Mouse (Mus musculus) kidney, embryonic 15.5 days (tissue): ENCODE measurements around the gene Camta1. TPM values are rescaled to one million over a fixed set of nuclear protein-coding genes. Genes with fewer than 3 reads are reported as not detected.
A peak's percentile ranks its signal among the peaks of the same experiment; 100 is the strongest.

ENCODE experiments used
- ATAC-seq: fragments of 200-750 bp; cut with Nextera tagmentation; replicated peaks from 2 replicates; pipeline ENCODE4 v1.8.0; 2017; ENCODE audit warnings: moderate TSS enrichment; ENCODE audit not compliant: low FRiP score
- H3K27ac ChIP-seq: fragments of 300-500 bp; sonication (generic); 2 replicates; pipeline ENCODE4 v1.5.1; 2015; ENCODE audit warnings: mild to moderate bottlenecking, inconsistent platforms
- H3K27me3 ChIP-seq: fragments of 300-500 bp; sonication (generic); 2 replicates; pipeline ENCODE4 v1.6.1; 2015; ENCODE audit warnings: inconsistent platforms
- H3K36me3 ChIP-seq: fragments of 300-500 bp; sonication (generic); 2 replicates; pipeline ENCODE4 v1.6.1; 2015; ENCODE audit warnings: inconsistent platforms
- H3K4me1 ChIP-seq: fragments of 300-500 bp; sonication (generic); 2 replicates; pipeline ENCODE4 v1.6.1; 2015; ENCODE audit warnings: inconsistent platforms
- H3K4me2 ChIP-seq: fragments of 300-500 bp; sonication (generic); 2 replicates; pipeline ENCODE4 v1.6.1; 2015; ENCODE audit warnings: moderate library complexity, mild to moderate bottlenecking, inconsistent platforms
- H3K4me3 ChIP-seq: fragments of 300-500 bp; sonication (generic); replicated peaks from 2 replicates; pipeline ENCODE4 v1.5.1; 2015; ENCODE audit warnings: mild to moderate bottlenecking, inconsistent platforms
- H3K9ac ChIP-seq: fragments of 300-500 bp; sonication (generic); 2 replicates; pipeline ENCODE4 v1.6.1; 2015; ENCODE audit warnings: mild to moderate bottlenecking, inconsistent platforms
- H3K9me3 ChIP-seq: fragments of 300-500 bp; sonication (generic); replicated peaks from 2 replicates; pipeline ENCODE4 v1.6.1; 2016; ENCODE audit warnings: inconsistent platforms
- WGBS: fragments of 180-500 bp; shearing (Covaris S2); methylation state at CpG from one replicate; pipeline ENCODE4 v1.1.7; 2015; ENCODE audit warnings: mixed read lengths; 5-methylcytosine and 5-hydroxymethylcytosine counted together
- polyA plus RNA-seq: library from polyadenylated mRNA; unstranded; fragments of >200 nt; fragmentation: Nextera tagmentation; extraction: Ambion mirVana; gene quantifications from 2 replicates; pipeline ENCODE4 v1.2.1, GENCODE M21; 2015

Camta1 gene
- polyA plus RNA-seq, 1 experiment from 2014 or later: 87.9 TPM

DNA sequence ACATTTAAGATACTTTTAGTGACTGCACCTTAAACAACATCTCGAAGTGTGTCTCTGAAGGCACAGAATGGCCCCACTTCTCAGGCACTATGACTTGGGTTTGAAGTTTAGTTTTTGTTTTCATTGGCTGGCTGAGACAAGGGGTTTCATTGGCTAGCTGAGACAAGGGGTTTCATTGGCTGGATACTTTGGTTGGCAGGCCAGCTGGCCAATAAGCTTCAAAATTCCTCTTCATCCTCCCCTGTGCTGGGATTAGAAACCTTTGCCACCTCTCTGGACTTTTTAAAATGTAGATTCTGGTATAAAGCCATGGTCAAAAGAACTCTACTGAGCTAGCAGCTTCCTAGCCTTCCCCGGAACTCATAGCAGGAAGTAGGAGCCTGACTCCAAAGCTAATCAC is 219.3 kb downstream of the Camta1 start:
- Histone ChIP-seq H3K4me3 (no peak overlapping the region), H3K27ac (no peak overlapping the region), H3K36me3 (no peaks in the 10 kb centered on the region), H3K27me3 (peaks cover 17% of the 10 kb centered on the region), H3K4me1 (peaks cover 14% of the 10 kb centered on the region), H3K4me2 (no peak overlapping the region), H3K9me3 (no peaks in the 10 kb centered on the region), H3K9ac (no peak overlapping the region)
- 85% methylated on average over 2 of the region's 2 CpGs for WGBS
- ATAC-seq: no peak

DNA sequence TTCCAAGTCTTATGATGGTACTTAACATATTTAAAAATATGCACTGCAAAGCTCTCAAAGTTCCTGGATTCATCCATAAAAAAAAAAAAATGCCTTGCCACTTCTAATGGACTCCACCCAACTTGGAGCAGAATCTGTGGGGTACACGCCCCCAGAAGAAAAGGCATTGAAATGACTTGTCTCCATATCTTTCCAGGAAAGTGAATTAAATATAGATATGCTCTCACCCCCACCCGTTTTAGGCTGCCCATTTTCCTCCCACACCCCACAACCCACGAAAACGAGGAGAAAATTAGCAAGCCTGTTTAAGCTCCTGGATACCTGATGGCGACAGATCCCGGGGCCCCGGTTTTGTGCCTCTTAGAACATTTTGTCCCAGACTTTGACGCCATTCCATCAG is 220.7 kb downstream of the Camta1 start:
- Histone ChIP-seq H3K9me3 (no peaks in the 10 kb centered on the region), H3K27ac (no peak overlapping the region), H3K36me3 (no peaks in the 10 kb centered on the region), H3K4me3 (no peak overlapping the region), H3K9ac (no peak overlapping the region), H3K4me2 (no peak overlapping the region), H3K27me3 (peaks cover 17% of the 10 kb centered on the region), H3K4me1 (peaks cover 21% of the 10 kb centered on the region)
- 81% methylated on average over 8 of the region's 8 CpGs for WGBS
- no peak for ATAC-seq

DNA sequence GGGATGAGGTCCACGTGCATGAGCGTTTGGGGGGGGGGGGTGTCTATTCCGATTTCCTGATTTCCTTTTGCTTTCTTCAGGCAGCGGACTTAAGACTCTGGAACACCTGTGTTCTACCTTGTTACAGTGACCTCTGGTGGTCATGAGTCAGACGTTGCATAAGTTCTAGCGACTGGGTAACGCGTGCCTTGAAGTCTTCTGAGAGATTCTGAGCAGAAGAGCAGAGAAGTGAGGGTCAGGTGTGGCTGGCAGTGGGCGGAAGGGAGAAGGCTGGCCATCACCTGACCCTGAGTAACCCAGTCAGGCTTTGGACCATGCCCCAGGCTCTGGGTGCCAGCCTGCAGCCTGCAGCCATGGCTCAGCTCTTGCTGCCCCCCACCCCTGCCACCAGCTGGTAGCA is 222.7 kb downstream of the Camta1 start:
- Histone ChIP-seq H3K4me2 (no peak overlapping the region), H3K9me3 (no peaks in the 10 kb centered on the region), H3K4me1 (peaks cover 39% of the 10 kb centered on the region), H3K36me3 (no peaks in the 10 kb centered on the region), H3K27me3 (peaks cover 17% of the 10 kb centered on the region), H3K9ac (no peak overlapping the region), H3K4me3 (no peak overlapping the region), H3K27ac (no peak overlapping the region)
- 18% methylated on average over 9 of the region's 9 CpGs for WGBS
- ATAC-seq: no peak

- no peak overlapping the region for H3K4me2 ChIP-seq
- peak; percentile 71 for ATAC-seq
- 29% methylated on average over 9 of the region's 9 CpGs for WGBS
- H3K4me3 ChIP-seq: no peak overlapping the region
- peaks cover 46% of the 10 kb centered on the region for H3K4me1 ChIP-seq
- no peaks in the 10 kb centered on the region for H3K36me3 ChIP-seq
- H3K9ac ChIP-seq: no peak overlapping the region
- no peaks in the 10 kb centered on the region for H3K9me3 ChIP-seq
- no peak overlapping the region for H3K27ac ChIP-seq
- H3K27me3 ChIP-seq: peaks cover 17% of the 10 kb centered on the region
These were observed 224.3 kb downstream of the Camta1 start for GRCm38 (mm10) chr4:151637348-151637747.

DNA sequence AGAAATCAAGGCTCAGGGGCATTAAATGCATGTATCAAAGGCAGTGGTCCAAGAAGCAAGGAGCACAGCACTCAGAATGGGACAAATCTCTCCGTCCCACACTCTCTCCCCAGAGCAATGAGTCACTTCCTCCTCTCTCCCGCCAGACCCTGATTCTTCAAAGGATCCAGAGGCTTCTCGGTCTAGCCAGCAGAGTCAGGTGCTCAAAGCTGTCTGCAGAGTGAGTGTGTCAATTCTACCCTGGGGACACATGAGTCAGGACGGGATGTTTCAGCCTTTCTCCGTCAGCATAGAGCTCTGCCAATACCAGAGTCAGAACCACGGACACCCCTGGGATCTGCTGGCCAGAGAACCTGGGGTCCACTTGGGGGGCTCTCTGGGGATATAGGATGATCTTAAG is 226.9 kb downstream of the Camta1 start:
- peaks cover 4% of the 10 kb centered on the region; the same call in 1 of the 2 replicates for H3K27me3 ChIP-seq
- H3K4me2 ChIP-seq: no peak overlapping the region
- WGBS: 21% methylated on average over 6 of the region's 6 CpGs
- H3K36me3 ChIP-seq: no peaks in the 10 kb centered on the region
- H3K9me3 ChIP-seq: no peaks in the 10 kb centered on the region
- H3K9ac ChIP-seq: no peak overlapping the region
- no peak overlapping the region for H3K4me3 ChIP-seq
- peaks cover 69% of the 10 kb centered on the region for H3K4me1 ChIP-seq
- ATAC-seq: no peak
- no peak overlapping the region for H3K27ac ChIP-seq

DNA sequence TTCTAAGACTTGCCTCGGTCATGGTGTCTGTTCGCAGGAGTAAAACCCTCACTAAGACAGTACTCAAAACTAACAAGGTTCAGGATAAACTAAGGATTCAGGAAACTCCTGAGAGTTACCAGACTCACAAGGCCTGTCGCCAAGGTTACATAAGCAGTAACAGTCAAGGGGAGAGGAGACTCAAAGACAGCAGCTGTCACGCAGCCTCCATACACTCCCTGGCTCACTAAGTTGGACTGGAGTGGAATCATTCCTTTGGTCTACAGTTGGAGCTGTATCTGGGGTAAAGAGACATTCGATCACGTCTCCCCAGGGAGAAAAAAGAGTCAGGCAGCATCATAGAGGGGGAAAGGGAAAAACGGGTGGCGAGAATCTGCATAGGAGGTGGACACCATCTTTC is 227.9 kb downstream of the Camta1 start:
- no peaks in the 10 kb centered on the region for H3K9me3 ChIP-seq
- H3K4me2 ChIP-seq: no peak overlapping the region
- no peak for ATAC-seq
- H3K4me1 ChIP-seq: peaks cover 69% of the 10 kb centered on the region
- no peak overlapping the region for H3K4me3 ChIP-seq
- WGBS: 86% methylated on average over 8 of the region's 8 CpGs
- no peaks in the 10 kb centered on the region for H3K36me3 ChIP-seq
- H3K9ac ChIP-seq: no peak overlapping the region
- H3K27ac ChIP-seq: no peak overlapping the region
- H3K27me3 ChIP-seq: no peaks in the 10 kb centered on the region; the same call in 1 of the 2 replicates

DNA sequence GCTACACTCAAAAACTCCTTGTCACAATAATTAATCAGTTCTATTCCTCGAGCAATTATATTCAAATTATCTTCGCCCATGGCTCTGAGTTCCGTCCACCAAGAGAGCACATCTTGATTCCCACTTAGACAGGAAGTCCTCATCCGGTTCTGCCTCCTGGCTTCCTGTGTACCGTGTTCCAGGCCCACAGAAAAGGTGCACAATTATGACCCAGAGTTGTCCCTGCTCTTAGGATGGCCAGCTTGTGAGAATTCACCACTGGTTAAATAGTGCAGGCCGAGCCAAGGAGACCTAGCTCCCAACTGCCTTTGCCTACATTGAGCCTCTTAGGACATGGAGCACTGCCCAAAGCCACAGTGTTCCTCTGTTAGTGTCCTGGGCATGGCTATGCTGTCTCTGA is 229.4 kb downstream of the Camta1 start:
- no peak overlapping the region for H3K9ac ChIP-seq
- WGBS: 80% methylated on average over 6 of the region's 6 CpGs
- H3K36me3 ChIP-seq: no peaks in the 10 kb centered on the region
- H3K27ac ChIP-seq: no peak overlapping the region
- no peaks in the 10 kb centered on the region; the same call in 1 of the 2 replicates for H3K27me3 ChIP-seq
- H3K9me3 ChIP-seq: no peaks in the 10 kb centered on the region
- no peak for ATAC-seq
- H3K4me1 ChIP-seq: peaks cover 58% of the 10 kb centered on the region
- no peak overlapping the region for H3K4me3 ChIP-seq
- H3K4me2 ChIP-seq: no peak overlapping the region

DNA sequence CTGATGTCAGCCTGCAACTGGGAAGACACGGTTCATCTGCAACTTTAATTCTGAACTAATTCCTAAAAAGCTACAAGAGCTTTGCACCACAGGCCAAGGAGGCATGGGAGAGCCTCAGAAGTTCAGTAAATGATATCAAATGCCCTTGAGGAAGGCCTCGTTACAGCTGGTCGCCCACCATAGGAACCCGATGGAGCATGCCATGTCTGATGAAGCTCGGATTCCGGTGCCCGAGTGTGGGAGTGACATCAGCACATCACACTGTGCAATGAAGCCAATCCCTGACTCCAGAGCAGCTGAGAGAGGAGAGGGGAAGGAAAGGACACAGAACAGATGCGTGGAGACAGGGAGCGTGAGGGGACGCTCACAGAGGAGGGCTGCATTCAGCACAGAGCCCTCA is 231.0 kb downstream of the Camta1 start:
- Histone ChIP-seq H3K9ac (no peak overlapping the region), H3K4me2 (peak overlapping the region; percentile 41), H3K36me3 (no peaks in the 10 kb centered on the region), H3K27me3 (no peaks in the 10 kb centered on the region; the same call in 1 of the 2 replicates), H3K27ac (peak overlapping the region; percentile 71), H3K4me1 (peaks cover 51% of the 10 kb centered on the region), H3K9me3 (no peaks in the 10 kb centered on the region), H3K4me3 (no peak overlapping the region)
- WGBS: 26% methylated on average over 10 of the region's 10 CpGs
- ATAC-seq: peak; percentile 93

DNA sequence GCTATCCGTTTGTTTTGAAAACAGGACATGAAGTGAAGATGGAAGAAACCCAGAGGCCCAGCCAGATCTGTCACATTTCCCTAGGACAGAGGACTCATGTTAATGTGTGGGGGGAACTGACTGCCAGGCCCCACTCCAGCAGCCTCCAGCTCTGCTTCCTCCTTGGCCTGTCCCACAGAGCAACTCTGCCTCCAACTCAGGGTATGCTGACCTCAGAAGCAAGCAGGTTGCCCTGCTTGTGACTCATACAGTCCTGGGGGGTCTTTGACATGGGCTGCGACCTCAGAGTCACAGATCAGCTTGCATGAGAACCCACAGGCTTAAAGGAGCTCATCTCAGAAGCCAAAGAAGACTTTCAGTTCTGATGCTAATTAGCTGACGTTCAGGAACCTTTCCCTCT is 231.4 kb downstream of the Camta1 start:
- Histone ChIP-seq H3K27me3 (no peaks in the 10 kb centered on the region; the same call in 1 of the 2 replicates), H3K36me3 (no peaks in the 10 kb centered on the region), H3K9me3 (no peaks in the 10 kb centered on the region), H3K4me3 (no peak overlapping the region), H3K27ac (peak overlapping the region; percentile 71), H3K9ac (no peak overlapping the region), H3K4me2 (peak overlapping the region; percentile 41; the same call in 1 of the 2 replicates), H3K4me1 (peaks cover 46% of the 10 kb centered on the region)
- peak; percentile 61 for ATAC-seq
- WGBS: 30% methylated on average over 3 of the region's 3 CpGs

GRCm38 (mm10) chr4:151619541-151620016 is 242.1 kb downstream of the Camta1 start:
- ATAC-seq: no peak
- Histone ChIP-seq H3K27ac (0 out of 2 replicates have a peak overlapping the region, but pooled peaks have one; percentile 55), H3K36me3 (no peaks in the 10 kb centered on the region), H3K4me3 (no peak overlapping the region), H3K9ac (no peak overlapping the region), H3K9me3 (no peaks in the 10 kb centered on the region), H3K4me2 (no peak overlapping the region), H3K4me1 (peaks cover 35% of the 10 kb centered on the region), H3K27me3 (no peaks in the 10 kb centered on the region)
- WGBS: 52% methylated on average over 14 of the region's 14 CpGs

- Histone ChIP-seq H3K36me3 (no peaks in the 10 kb centered on the region), H3K4me2 (peak overlapping the region; percentile 24), H3K9ac (no peak overlapping the region), H3K27me3 (no peaks in the 10 kb centered on the region), H3K4me1 (peaks cover 35% of the 10 kb centered on the region), H3K4me3 (no peak overlapping the region), H3K9me3 (0 out of 2 replicates have a peak, but pooled peaks cover 3% of the 10 kb centered on the region), H3K27ac (peak overlapping the region; percentile 55)
- ATAC-seq: peak; percentile 89
- WGBS: 29% methylated on average over 21 of the region's 21 CpGs
These were observed 243.0 kb downstream of the Camta1 start for GRCm38 (mm10) chr4:151618420-151619310.

DNA sequence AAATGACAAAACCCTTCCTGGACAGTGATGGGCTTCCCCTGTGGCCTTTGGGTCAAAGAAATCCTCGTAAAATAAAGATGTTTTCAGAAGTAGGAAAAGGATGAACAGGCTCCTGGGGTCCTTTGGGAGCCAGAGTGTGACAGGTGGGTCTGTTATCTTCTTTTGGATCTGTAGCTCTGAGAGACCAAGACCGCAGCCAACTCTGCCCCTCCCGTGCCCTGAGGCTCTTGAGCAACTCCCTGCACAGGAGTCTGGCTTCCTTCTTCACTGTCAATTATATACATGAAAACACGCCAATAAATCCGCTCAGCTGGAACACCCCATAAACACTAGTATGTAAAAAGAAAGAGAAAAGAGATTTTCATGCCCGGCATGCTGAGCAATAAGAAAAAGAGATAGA is 250.1 kb downstream of the Camta1 start:
- no peak overlapping the region for H3K4me3 ChIP-seq
- no peak for ATAC-seq

More for the DNA sequence above, 250.1 kb downstream of the Camta1 start:
- Histone ChIP-seq H3K36me3 (no peaks in the 10 kb centered on the region), H3K9me3 (0 out of 2 replicates have a peak, but pooled peaks cover 3% of the 10 kb centered on the region), H3K27me3 (0 out of 2 replicates have a peak, but pooled peaks cover 5% of the 10 kb centered on the region), H3K27ac (no peak overlapping the region), H3K9ac (no peak overlapping the region), H3K4me1 (no peaks in the 10 kb centered on the region), H3K4me2 (no peak overlapping the region)
- WGBS: 53% methylated on average over 6 of the region's 6 CpGs
